Mouse (Mus musculus) midbrain, embryonic 14.5 days (tissue): ENCODE data around the gene Srsf2. TPM values are rescaled to one million over a fixed set of nuclear protein-coding genes. Genes with fewer than 3 reads are reported as not detected.

Experiments
- ATAC-seq: fragments of 200-750 bp; cut with Nextera tagmentation; 2 replicates; pipeline ENCODE4 v1.8.0; 2017; ENCODE audit warnings: moderate number of reproducible peaks, moderate library complexity; ENCODE audit not compliant: low FRiP score, low TSS enrichment
- DNase-seq: peaks from one replicate; pipeline ENCODE4 v3.0.0-alpha.2; 2015
- H3K27ac ChIP-seq: fragments of 300-500 bp; sonication (generic); replicated peaks from 2 replicates; pipeline ENCODE4 v1.5.1; 2014; ENCODE audit warnings: mild to moderate bottlenecking, low read depth, low read length, moderate library complexity
- H3K27me3 ChIP-seq: fragments of 300-500 bp; sonication (generic); 2 replicates; pipeline ENCODE4 v1.6.1; 2014; ENCODE audit warnings: low read length, control low read depth, mixed read lengths; ENCODE audit not compliant: control insufficient read depth, insufficient read depth
- H3K36me3 ChIP-seq: fragments of 300-500 bp; sonication (generic); 2 replicates; pipeline ENCODE4 v1.6.1; 2014; ENCODE audit warnings: low read length, control low read depth; ENCODE audit not compliant: control insufficient read depth, insufficient read depth
- H3K4me1 ChIP-seq: fragments of 300-500 bp; sonication (generic); 2 replicates; pipeline ENCODE4 v1.6.1; 2014; ENCODE audit warnings: mild to moderate bottlenecking, antibody characterized with exemption, low read length, control low read depth; ENCODE audit not compliant: control insufficient read depth, insufficient read depth
- H3K4me2 ChIP-seq: fragments of 300-500 bp; sonication (generic); 2 replicates; pipeline ENCODE4 v1.6.1; 2014; ENCODE audit warnings: mild to moderate bottlenecking, low read length, moderate library complexity
- H3K4me3 ChIP-seq: fragments of 300-500 bp; sonication (generic); replicated peaks from 2 replicates; pipeline ENCODE4 v1.5.1; 2014; ENCODE audit warnings: low read depth, low read length
- H3K9ac ChIP-seq: fragments of 300-500 bp; sonication (generic); replicated peaks from 2 replicates; pipeline ENCODE4 v1.6.1; 2014; ENCODE audit warnings: mild to moderate bottlenecking, low read length, moderate library complexity
- H3K9me3 ChIP-seq: fragments of 300-500 bp; sonication (generic); 2 replicates; pipeline ENCODE4 v1.6.1; 2016; ENCODE audit warnings: low read length, control low read depth, mixed read lengths; ENCODE audit not compliant: control insufficient read depth
- WGBS: fragments of 180-500 bp; shearing (Covaris S2); extraction: QIAGEN DNeasy Blood & Tissue Kit; methylation state at CpG from one replicate; pipeline ENCODE4 v1.1.7; 2014; 5-methylcytosine and 5-hydroxymethylcytosine counted together
- polyA plus RNA-seq: library from polyadenylated mRNA; unstranded; fragments of >200 nt; fragmentation: Nextera tagmentation; extraction: Ambion mirVana; gene quantifications from 2 replicates; pipeline ENCODE4 v1.2.1, GENCODE M21; 2014

Gene Srsf2
- polyA plus RNA-seq, 1 experiment from 2014 or later, result 650 TPM

- Histone ChIP-seq H3K27ac (peak overlapping the region; percentile 98), H3K4me3 (peak overlapping the region; percentile 71), H3K27me3 (no peaks in the 10 kb centered on the region), H3K9ac (peak overlapping the region; percentile 85), H3K36me3 (peaks cover 49% of the 10 kb centered on the region), H3K4me1 (peaks cover 34% of the 10 kb centered on the region), H3K4me2 (peak overlapping the region; percentile 89), H3K9me3 (no peaks in the 10 kb centered on the region)
- WGBS, result under 1% methylated on average over 73 of the region's 73 CpGs
- peak; percentile 82 for ATAC-seq
- DNase-seq, result peak; percentile 85
These were observed 10.2 kb downstream of the Srsf2 start for GRCm38 (mm10) chr11:116842531-116843260.

GRCm38 (mm10) chr11:116840748-116841147 is 12.1 kb downstream of the Srsf2 start:
- DNase-seq, result no peak
- WGBS, result 90% methylated on average over 4 of the region's 4 CpGs
- H3K27ac ChIP-seq, result no peak overlapping the region
- peak overlapping the region; percentile 29; the same call in 1 of the 2 replicates for H3K9ac ChIP-seq
- H3K27me3 ChIP-seq, result no peaks in the 10 kb centered on the region
- H3K36me3 ChIP-seq, result peaks cover 55% of the 10 kb centered on the region
- no peak for ATAC-seq
- H3K4me2 ChIP-seq, result peak overlapping the region; percentile 89
- H3K4me1 ChIP-seq, result peaks cover 34% of the 10 kb centered on the region
- H3K4me3 ChIP-seq, result 0 out of 2 replicates have a peak overlapping the region, but pooled peaks have one; percentile 2
- no peaks in the 10 kb centered on the region for H3K9me3 ChIP-seq

- peaks cover 64% of the 10 kb centered on the region for H3K36me3 ChIP-seq
- no peak overlapping the region for H3K27ac ChIP-seq
- no peaks in the 10 kb centered on the region for H3K27me3 ChIP-seq
- WGBS, result 83% methylated on average over 7 of the region's 7 CpGs
- H3K4me3 ChIP-seq, result no peak overlapping the region
- no peaks in the 10 kb centered on the region for H3K9me3 ChIP-seq
- no peak overlapping the region for H3K9ac ChIP-seq
- peak overlapping the region; percentile 24; the same call in 1 of the 2 replicates for H3K4me2 ChIP-seq
- DNase-seq, result no peak
- no peak for ATAC-seq
- H3K4me1 ChIP-seq, result peaks cover 34% of the 10 kb centered on the region
These were observed 13.3 kb downstream of the Srsf2 start for GRCm38 (mm10) chr11:116839601-116840000.

- Histone ChIP-seq H3K9me3 (no peaks in the 10 kb centered on the region), H3K27me3 (no peaks in the 10 kb centered on the region), H3K9ac (no peak overlapping the region), H3K27ac (no peak overlapping the region), H3K4me3 (no peak overlapping the region), H3K36me3 (peaks cover 71% of the 10 kb centered on the region), H3K4me1 (peaks cover 28% of the 10 kb centered on the region), H3K4me2 (no peak overlapping the region)
- WGBS, result 88% methylated on average over 14 of the region's 14 CpGs
- no peak for DNase-seq
- no peak for ATAC-seq
These were observed 14.0 kb downstream of the Srsf2 start for GRCm38 (mm10) chr11:116838936-116839335.

- ATAC-seq (no peak), DNase-seq (no peak)
- WGBS, result 93% methylated on average over 10 of the region's 10 CpGs
- H3K4me3 ChIP-seq, result no peak overlapping the region
- H3K36me3 ChIP-seq, result peaks cover 86% of the 10 kb centered on the region
- H3K27ac ChIP-seq, result no peak overlapping the region
- no peaks in the 10 kb centered on the region for H3K9me3 ChIP-seq
- H3K4me1 ChIP-seq, result peaks cover 31% of the 10 kb centered on the region
- H3K4me2 ChIP-seq, result no peak overlapping the region
- H3K9ac ChIP-seq, result no peak overlapping the region
- no peaks in the 10 kb centered on the region for H3K27me3 ChIP-seq
These were observed 15.5 kb downstream of the Srsf2 start for GRCm38 (mm10) chr11:116837441-116837840.

GRCm38 (mm10) chr11:116836283-116836682 is 16.6 kb downstream of the Srsf2 start:
- Histone ChIP-seq H3K9ac (no peak overlapping the region), H3K27me3 (no peaks in the 10 kb centered on the region), H3K4me2 (no peak overlapping the region), H3K4me1 (peaks cover 26% of the 10 kb centered on the region), H3K9me3 (no peaks in the 10 kb centered on the region), H3K27ac (no peak overlapping the region), H3K4me3 (no peak overlapping the region), H3K36me3 (peaks cover 86% of the 10 kb centered on the region)
- ATAC-seq (no peak), DNase-seq (no peak)
- 95% methylated on average over 4 of the region's 4 CpGs for WGBS

- no peak for ATAC-seq
- Histone ChIP-seq H3K9me3 (no peaks in the 10 kb centered on the region), H3K27me3 (no peaks in the 10 kb centered on the region), H3K4me3 (no peak overlapping the region), H3K9ac (no peak overlapping the region), H3K4me1 (peaks cover 14% of the 10 kb centered on the region), H3K27ac (no peak overlapping the region), H3K4me2 (no peak overlapping the region), H3K36me3 (peaks cover 73% of the 10 kb centered on the region)
- no peak for DNase-seq
- 98% methylated on average over 1 of the region's 1 CpGs for WGBS
These were observed 17.9 kb downstream of the Srsf2 start for GRCm38 (mm10) chr11:116834954-116835353.

GRCm38 (mm10) chr11:116832172-116832685 is 20.7 kb downstream of the Srsf2 start:
- H3K36me3 ChIP-seq, result peaks cover 46% of the 10 kb centered on the region
- H3K4me1 ChIP-seq, result peaks cover 10% of the 10 kb centered on the region
- WGBS, result 21% methylated on average over 4 of the region's 4 CpGs
- H3K27ac ChIP-seq, result 0 out of 2 replicates have a peak overlapping the region, but pooled peaks have one; percentile 26
- no peaks in the 10 kb centered on the region for H3K27me3 ChIP-seq
- DNase-seq (peak; percentile 75), ATAC-seq (no peak)
- H3K9ac ChIP-seq, result no peak overlapping the region
- no peak overlapping the region for H3K4me3 ChIP-seq
- H3K4me2 ChIP-seq, result no peak overlapping the region
- H3K9me3 ChIP-seq, result no peaks in the 10 kb centered on the region
